Mouse (Mus musculus): ENCODE measurements around the gene Gm7029.
"Not testable (repeated sequence)": the region's sequence is repeated elsewhere in the genome, so short reads cannot be mapped to it uniquely, and the experiment has no call there.

Gm7029 gene

DNA sequence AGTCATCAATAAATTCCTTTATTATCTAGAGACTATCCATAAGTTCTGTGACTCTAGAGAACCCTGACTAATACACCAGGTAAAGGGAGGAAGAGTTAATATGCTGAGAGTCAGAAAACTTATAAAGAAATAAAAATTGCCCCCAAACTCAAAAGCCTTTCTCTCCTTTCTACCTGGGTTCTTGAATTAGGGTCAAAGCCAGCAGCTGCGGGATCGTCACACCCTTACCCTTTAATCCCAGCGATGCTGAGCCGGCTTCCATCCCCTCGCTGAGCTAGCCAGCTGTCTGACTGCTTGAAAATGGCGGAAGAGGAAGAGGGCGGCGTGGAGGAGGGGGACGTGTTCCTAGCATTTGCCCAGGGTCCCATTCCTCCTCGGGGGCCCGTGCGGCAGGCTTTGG is at the start of gene Gm7029:
TSS of gene Gm7029 (plus strand) at position 301 of the 400 bp plus-strand sequence.
- DNase-seq (ENCODE audit: low spot score in 2 of 2), result not testable (repeated sequence)

DNA sequence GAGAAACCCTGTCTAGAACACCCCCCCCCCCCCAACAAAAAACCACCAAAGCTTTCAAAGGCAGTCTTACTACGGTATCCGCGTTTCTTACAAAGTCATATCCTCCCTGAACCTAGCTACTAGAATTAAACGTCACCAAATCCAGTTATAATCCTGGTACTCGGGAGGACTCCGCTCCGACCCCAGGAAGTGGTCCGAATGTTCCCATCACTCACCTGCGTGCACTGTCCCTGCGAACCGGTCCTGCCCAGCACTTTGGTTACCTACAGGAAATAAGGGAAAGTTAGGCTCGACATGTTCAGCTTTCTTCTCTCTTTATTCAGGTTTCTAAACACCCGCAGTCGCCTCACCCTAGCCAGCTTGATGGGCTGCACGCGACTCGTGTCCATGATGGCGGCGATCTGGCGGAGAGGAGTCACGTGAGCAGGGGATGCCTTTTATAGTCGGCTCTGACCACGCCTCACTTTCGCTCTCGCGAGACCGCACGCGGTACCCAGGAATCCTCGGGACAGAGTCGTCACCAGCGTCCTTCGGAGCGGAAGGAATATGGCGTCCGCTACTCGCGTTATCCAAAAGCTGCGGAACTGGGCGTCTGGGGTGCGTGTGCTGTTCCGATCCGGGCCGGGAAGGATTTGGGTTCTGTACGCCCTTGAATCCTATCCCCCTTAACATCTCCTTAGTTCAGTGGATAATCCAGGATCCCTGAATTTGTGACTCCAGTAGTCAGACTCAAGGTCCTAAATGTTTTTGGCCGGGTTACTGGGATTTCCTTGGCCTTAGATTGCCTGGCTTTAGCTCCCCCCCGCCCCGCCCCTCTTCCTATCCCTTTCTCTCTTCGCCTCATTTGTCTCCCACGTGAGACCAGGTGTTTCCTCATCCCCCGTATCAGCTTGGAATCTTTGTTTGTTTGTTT is 49.3 kb upstream of the Gm7029 start, which contains the start of the genes Rps28 and Ndufa7:
TSS of gene Rps28 (minus strand) at position 479 of the 913 bp plus-strand sequence.
TSS of gene Ndufa7 (plus strand) at position 489 of the 913 bp plus-strand sequence.
- DNase-seq (ENCODE audit: low spot score in 2 of 2), result peak; percentile 97 to 98

DNA sequence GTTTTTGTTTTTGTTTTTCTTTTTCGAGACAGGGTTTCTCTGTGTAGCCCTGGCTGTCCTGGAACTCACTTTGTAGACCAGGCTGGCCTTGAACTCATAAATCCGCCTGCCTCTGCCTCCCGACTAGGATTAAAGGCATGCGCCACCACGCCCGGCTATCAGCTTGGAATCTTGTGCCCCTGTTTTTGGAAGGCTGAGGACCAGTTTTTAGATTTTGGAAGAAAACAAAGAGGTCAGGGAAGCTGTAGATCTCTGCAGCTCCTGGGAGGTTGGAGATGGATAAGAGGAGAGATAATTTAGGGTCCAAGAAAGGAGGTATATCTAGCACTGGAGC is 48.7 kb upstream of the Gm7029 start:
- DNase-seq (ENCODE audit: low spot score in 2 of 2), result not testable (repeated sequence)

DNA sequence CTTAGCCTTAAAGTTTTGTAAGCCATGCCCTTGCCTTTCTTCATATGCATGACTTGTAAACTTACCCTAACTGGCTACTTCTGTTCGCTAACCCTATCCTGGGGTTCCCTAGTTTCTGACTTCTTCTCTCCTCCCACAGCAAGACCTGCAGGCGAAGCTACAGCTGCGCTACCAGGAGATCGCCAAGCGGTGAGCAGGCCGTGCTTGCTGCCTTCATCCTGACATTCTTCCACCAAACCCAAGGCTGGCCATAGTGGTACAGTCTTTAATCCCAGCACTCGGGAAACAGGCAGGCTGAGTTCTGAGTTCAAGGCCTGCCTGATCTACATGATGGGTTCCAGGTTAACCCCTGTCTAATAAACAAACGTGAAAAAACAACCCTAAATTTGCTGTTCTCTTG is 48.2 kb upstream of the Gm7029 start:
- DNase-seq (ENCODE audit: low spot score in 2 of 2), result no peak

DNA sequence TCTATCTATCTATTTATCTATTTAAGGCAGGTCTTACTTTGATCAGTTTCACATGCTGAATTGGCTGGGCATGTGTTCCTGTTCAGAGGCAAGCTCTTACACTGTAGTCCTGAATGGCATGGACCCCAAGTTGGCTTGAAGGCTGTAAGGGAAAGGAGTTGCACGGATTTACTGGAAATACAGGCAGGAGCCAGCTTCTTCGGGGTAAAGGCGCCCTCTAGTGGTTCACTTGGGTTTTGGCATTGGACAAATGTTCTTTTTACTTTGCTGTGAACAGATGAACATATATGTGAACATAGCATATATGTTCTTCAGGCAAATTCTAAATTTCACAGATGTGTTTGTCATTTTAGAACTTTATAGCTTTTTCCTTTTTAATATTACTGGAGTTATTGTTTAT is 46.8 kb upstream of the Gm7029 start:
- peak; percentile 47 to 70 for DNase-seq (ENCODE audit: low spot score in 2 of 2)

DNA sequence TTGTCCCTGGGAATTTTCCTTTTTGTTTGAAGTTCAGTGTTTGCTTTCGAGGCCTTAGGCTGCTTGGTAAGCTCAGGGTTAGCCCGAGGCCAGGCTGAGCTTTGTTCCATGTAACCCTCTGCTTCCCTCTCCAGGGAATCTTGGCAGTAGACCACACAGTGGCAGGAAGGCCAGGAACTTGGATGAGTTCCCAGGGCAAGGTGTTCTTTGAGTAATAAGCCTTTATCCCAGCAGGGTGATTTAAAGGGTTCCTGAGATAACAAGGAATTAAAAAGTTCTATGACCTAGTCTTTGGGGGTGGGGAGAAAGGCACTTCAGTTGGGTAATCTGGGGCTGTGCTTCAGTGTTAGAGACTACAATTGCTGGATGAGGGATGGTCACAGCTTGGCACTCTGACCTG is 44.7 kb upstream of the Gm7029 start:
- DNase-seq (ENCODE audit: low spot score in 2 of 2), result no peak

DNA sequence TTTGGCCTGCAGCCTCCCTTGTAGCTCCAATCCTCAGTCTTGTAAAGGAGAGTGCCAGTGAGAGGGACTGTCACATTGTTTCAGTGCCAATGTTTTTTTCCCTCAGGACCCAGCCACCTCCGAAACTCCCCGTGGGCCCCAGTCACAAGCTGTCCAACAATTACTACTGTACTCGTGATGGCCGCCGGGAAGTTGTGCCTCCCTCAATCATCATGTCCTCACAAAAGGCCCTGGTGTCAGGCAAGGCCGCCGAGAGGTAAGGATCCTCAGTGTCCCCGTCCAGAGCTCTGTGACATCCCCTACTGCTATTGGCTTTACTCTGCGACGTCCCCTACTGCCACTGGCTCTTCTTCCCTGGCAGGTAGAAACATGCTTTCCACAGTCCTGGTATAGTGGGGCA is 44.1 kb upstream of the Gm7029 start:
- no peak for DNase-seq (ENCODE audit: low spot score in 2 of 2)

DNA sequence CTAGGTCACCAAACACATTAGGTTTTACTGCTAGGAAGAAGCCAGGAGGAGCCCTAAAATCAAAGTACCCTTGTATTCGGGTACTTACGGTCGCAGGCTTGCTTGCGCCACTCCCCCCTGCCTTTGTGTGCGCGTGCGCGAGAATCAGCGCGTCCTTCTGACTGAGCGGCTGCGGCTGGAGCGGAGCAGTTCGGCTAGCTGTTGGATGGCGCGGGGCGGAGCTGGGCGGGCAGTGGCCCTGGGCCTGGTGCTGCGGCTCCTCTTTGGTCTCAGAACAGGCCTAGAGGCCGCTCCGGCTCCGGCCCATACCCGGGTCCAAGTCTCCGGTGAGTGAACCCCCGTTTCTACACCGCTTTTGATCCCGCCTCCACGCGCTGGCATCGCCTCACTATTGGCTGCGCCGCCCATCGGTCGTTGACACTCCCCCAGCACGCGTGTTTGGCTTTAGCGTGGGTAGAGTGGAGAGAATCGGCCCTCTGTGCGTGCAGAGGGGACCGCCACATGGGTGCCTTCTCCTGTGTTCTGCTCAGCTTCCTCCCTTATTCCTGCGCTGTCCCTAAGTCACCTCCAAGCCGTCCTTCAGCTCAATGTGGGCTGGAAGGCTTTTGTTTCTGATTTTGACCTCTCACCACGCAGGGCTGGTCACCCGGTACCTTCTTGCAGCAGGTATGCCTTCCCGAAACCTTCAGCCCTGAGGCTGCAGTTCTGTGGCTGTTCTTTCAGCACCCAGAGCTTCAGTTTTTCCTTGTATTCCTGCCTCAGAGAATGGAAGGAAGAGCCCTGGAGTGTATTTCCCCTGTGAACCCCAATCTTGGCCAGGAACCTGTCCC is 30.5 kb upstream of the Gm7029 start, which contains the start of gene Cd320:
TSS of gene Cd320 (plus strand) at position 126 of the 830 bp plus-strand sequence.
- peak; percentile 81 to 86 for DNase-seq (ENCODE audit: low spot score in 2 of 2)

DNA sequence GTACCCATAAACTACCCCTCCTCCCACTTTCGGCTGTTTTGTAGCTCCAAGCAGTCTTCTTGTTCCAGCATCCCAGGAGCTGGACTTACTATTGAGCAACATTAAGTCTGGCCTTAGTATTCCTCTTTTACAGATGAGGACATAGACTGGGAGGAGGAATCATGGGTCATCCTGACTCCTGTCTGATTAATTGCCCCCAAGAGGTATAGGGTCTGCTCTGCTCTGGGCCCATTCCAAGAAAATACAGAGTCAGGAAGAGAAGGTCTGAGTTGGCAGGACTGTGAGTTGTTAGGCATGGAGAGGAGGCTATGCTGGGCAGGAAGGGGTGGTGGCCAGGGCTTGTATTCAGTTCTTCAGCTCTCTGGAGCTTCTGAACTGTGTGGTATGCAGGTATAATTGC is 29.4 kb upstream of the Gm7029 start:
- DNase-seq (ENCODE audit: low spot score in 2 of 2), result no peak

DNA sequence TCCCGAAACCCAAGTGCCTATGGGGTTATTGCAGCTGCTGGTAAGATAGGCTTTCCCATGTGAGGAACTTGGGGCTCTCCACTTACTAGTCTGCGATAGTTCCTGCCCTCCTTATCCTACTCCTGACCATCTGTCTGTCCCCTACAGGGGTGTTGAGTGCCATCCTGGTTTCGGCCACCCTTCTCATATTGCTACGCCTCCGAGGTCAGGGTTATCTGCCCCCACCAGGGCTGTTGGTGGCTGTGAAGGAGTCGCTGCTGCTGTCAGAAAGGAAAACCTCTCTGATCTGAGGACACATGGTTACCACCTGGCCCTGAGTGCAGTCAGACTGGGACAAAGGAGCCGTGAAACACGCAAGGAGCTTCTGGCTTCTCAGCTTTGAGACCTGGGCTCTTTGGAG is 25.5 kb upstream of the Gm7029 start:
- DNase-seq (ENCODE audit: low spot score in 2 of 2), result no peak

DNA sequence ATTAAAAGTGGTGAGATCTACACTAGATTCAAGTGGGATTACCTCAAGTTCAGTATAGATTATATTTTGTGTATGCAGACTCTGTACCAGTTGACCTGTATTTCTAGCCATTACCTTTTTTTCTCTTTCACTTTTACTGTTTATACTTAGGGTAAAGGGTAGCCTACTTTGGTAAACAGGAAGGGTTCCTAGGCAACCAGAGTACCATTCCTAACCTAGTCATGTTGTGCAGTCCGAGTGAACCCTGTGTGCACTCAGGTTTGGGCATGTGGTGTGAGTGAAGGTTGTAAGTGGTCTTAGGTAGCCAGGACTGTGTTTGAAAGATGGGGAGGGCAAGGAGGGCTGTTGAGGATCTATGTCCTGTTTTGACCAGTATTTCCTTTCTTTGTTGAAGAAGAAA is 22.3 kb upstream of the Gm7029 start:
- no peak for DNase-seq (ENCODE audit: low spot score in 2 of 2)

DNA sequence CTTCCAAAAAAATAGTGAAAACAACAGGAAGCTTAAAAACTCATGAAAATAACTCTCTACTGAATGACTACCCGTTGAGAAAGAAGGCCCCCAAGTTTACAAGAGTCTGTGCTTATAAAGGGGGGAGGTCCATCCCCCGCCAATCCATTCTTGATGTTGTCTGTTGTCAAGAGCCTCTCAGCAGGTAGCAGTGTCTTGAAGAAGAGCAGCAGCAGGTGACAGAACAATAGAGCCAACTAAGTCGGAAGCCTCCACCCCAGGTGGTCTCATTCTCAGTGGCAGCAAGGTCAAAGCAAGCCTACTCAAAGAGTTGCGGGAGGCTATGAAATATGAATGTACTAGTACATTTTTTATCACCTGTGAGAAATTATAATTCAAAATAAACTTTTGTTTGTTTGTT is 15.8 kb upstream of the Gm7029 start:
- DNase-seq (ENCODE audit: low spot score in 2 of 2), result no peak

DNA sequence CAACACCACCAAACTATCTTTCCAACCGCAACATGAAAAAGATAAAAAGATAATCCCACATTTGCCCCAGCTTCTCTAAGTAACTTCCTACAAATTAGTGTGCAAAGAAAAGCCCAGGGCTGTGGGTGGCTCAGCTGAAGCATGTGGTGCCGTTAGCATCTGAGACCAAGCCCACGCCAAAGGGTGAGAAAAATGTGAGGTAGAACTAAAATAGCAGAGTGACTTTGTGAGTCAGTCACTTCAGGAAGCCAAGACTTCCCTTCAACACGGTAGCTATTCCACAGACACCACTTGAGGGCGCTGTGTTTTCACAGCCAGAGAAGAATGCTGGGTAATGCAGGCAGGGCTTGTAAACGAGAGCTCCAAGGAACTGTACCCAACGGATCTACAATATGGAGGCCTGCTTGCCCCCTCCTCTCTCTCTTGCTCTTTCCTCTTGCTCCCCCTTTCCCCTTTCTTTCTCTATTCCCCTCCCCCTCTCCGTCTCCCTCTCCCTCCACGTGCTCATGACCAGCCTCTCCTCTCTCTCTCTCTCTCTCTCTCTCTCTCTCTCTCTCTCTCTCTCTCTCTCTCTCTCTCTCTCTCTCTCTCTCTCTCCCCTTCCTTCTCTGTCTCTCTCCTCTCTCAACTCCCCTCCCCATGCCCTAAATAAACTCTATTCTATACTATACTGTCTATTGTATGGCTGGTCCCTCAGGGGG is 8.2 kb upstream of the Gm7029 start:
- DNase-seq (ENCODE audit: low spot score in 2 of 2), result no peak

DNA sequence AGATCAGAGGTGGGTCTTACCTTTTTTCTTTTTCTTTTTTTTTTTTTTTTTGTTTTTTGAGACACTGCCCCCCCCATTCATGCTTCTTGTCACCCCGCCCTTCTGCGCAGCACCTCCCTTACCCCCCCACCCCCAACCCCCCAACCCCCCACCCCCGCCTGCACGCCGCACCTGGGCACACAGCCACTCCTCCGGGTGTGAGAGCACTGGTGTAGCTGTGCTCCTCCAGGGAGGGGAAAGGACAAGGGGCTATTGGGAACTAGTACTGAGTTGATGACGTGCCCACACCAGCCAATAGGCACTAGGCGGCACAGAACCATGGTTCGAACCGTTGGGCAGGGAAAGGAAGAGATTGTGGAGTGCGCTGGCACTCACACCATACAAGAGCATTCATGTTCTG is 774 bp downstream of the Gm7029 start:
- no peak for DNase-seq (ENCODE audit: low spot score in 2 of 2)

DNA sequence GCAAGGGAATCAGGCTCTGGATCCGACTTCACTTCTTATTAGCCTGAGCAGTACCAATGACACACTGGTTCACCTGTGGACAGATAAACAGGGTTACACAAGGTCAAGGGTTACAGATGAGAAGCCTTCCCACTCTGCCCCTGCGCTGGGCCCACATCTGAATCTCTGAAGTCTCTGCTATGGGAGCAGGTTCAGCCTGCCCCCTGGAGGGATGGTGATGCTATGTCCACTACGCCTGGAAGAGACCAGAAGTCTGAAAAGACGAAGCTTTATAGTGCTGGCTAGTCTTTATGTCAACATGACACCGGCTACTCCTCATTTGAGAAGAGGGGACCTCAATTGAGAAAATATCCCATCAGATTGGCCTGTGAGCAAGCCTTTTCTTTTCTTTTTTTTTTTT is 2.2 kb downstream of the Gm7029 start:
- DNase-seq (ENCODE audit: low spot score in 2 of 2), result not testable (repeated sequence)

DNA sequence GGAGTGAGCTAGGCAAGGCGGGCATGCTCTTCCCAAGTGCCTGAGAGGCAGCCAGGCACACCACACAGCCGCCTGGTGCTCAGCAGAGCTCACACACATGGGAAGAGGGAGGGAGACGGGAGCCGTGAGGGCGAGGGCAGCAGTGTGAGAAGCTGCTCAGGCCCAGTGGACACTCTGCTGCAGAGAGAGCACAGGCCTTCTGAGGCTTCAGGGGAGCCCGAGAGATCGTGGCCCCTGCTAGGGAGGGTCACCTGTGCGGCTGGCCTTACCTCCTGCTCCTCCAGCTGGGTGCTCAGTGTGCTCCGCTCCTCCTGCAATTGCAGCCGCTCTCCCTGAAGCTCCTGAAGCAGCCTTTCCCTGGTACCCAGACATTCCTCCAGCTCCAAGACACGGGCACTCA is 10.7 kb downstream of the Gm7029 start:
- DNase-seq (ENCODE audit: low spot score in 2 of 2), result not testable (repeated sequence)

DNA sequence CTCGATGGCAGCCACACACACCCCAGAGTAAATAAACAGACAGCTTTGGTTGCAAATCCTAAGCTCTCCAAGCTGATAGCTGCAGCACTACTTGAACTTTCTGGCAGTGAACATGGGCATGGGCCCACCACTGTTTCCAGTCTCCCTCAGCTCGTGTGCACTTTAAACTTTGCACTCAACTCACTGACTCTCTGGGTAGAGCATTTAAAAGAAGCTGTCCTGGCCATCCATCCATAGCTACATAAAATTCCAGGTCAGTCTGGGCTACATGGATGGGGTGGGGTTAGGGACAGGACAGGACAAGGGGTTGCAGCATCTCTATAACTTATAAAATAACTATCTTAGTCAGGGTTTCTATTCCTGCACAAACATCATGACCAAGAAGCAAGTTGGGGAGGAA is 14.2 kb downstream of the Gm7029 start:
- DNase-seq (ENCODE audit: low spot score in 2 of 2), result not testable (repeated sequence)

DNA sequence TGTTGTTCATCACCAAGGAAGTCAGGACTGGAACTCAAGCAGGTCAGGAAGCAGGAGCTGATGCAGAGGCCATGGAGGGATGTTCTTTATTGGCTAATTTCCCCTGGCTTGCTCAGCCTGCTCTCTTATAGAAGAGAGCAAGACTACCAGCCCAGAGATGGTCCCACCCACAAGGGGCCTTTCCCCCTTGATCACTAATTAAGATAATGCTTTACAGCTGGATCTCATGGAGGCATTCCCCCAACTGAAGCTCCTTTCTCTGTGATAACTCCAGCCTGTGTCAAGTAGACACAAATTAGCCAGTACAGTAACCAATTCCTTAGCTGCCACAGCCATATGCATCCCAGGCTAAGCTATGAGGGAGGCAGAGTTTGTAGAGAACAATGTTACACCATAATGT is 14.6 kb downstream of the Gm7029 start:
- not testable (repeated sequence) for DNase-seq (ENCODE audit: low spot score in 2 of 2)

DNA sequence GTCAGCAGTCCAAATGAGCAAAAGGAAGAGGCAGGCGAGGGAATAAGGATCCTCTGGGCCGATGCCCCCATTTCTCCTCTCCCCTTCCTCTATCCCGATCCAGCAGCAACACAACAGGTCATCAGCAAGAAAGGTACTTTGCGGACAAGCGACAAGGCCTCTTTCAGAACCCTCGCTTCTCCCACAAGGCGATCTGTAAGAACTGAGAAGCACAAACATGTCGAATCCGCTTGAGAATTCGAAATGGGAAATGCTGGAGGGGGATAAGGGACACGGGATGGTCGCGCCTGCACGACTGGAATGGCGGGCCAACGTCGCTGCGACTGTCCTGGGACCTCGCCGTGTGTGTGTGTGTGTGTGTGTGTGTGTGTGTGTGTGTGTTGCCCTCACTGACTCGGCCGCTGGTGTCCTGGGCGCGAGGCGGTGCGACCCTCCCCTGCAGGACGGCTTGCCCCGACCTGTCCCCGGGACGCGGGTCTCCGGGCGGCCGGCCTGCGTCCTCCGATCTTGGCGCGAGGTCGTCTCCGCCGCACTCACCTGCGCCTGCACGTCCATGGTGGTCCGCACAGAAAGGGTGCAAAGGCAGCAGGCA is 16.4 kb downstream of the Gm7029 start:
- not testable (repeated sequence) for DNase-seq (ENCODE audit: low spot score in 2 of 2)

DNA sequence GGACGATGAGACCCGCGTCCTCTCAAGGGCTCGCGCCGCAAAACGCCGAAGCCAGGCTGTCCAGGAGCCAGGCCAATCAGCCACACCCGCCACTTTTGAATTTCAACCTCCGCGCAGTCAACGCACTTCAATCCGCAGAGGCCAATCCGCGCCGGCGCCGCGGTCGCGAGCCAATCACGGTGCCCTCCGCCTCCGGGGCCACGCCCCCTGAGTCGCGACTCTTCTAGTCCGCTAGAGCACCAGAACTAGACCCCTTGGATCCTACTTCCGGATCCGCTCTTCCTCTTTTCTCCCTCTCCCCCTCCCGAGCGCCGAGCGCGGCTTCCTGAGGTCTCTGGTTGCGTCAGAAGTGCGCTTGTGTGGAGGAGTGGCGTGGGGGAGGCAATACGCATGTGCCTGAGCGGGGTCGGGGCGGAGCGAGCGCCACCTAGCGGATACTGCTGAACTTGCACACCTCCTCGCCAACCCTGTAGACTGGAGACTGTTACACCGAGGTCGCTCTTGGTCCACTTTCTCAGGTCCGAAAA is 17.0 kb downstream of the Gm7029 start, which contains the start of gene Kifc1:
TSS of gene Kifc1 (minus strand) at position 129 of the 527 bp plus-strand sequence.
- DNase-seq (ENCODE audit: low spot score in 2 of 2), result peak; percentile 99 to 100

DNA sequence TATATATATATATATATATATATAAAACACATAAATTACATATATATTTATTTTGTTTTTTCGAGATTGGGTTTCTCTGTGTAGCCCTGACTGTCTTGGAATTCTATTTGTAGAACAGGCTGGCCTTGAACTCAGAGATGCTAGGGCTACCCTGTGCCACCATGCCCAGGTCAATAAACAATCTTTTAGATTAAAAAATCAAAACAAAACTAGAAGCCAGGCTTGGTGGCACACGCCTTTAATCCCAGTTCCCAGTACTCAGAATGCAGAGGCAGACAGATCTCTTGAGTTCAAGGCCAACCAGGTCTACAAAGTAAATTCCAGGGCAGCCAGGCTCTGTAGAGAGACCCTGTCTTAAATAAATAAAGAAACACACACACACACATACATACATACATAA is 17.7 kb downstream of the Gm7029 start:
- no peak for DNase-seq (ENCODE audit: low spot score in 2 of 2)

Measured in cerebellum, postnatal 4 days (tissue).